Mouse (Mus musculus) cerebellum, adult 2 months (tissue): ENCODE data around the gene Fam198b. TPM values are rescaled to one million over a fixed set of nuclear protein-coding genes. Genes with fewer than 3 reads are reported as not detected.
A peak's percentile ranks its signal among the peaks of the same experiment; 100 is the strongest.

Source experiments
- DNase-seq, 2 experiments: peaks; one replicate each; pipeline ENCODE4 v3.0.0; 2021
- H3K27ac ChIP-seq: fragments of 200-500 bp; 2 replicates; pipeline ENCODE4 v1.5.1; 2012; ENCODE audit warnings: low read length, control low read depth, inconsistent platforms; ENCODE audit not compliant: insufficient read depth
- H3K27me3 ChIP-seq: fragments of 200-500 bp; 2 replicates; pipeline ENCODE4 v1.6.1; 2012; ENCODE audit warnings: inconsistent platforms, mild to moderate bottlenecking, low read length, moderate library complexity; ENCODE audit not compliant: control insufficient read depth, insufficient read depth
- H3K4me1 ChIP-seq: fragments of 200-500 bp; 2 replicates; pipeline ENCODE4 v1.6.1; 2011; ENCODE audit warnings: low read length; ENCODE audit not compliant: control insufficient read depth, insufficient read depth
- H3K4me3 ChIP-seq: fragments of 200-500 bp; replicated peaks from 2 replicates; pipeline ENCODE3; 2011; ENCODE audit warnings: mild to moderate bottlenecking, low read depth, low read length, control low read depth; ENCODE audit not compliant: insufficient read depth
- CTCF ChIP-seq: fragments of 200-500 bp; IDR thresholded peaks from 2 replicates; pipeline ENCODE4 v1.5.1; 2011; ENCODE audit warnings: low read depth, mild to moderate bottlenecking, control low read depth, low read length, moderate library complexity, borderline replicate concordance; ENCODE audit not compliant: insufficient read depth
- POLR2A ChIP-seq: fragments of 200-500 bp; IDR thresholded peaks from 2 replicates; pipeline ENCODE4 v1.6.1; 2011; ENCODE audit warnings: low read length, control low read depth, borderline replicate concordance; ENCODE audit not compliant: insufficient read depth
- WGBS: fragments of 180-500 bp; shearing (Covaris S2); methylation state at CpG from one replicate; pipeline ENCODE4 v1.1.7; 2018; 5-methylcytosine and 5-hydroxymethylcytosine counted together
- polyA plus RNA-seq: library from polyadenylated mRNA; depleted of rRNA; stranded (reverse); fragments of >200 nt; gene quantifications from 2 replicates; pipeline ENCODE4 v1.2.3, GENCODE M21; 2012

Fam198b gene
- polyA plus RNA-seq, 1 experiment, result 1.5 TPM

DNA sequence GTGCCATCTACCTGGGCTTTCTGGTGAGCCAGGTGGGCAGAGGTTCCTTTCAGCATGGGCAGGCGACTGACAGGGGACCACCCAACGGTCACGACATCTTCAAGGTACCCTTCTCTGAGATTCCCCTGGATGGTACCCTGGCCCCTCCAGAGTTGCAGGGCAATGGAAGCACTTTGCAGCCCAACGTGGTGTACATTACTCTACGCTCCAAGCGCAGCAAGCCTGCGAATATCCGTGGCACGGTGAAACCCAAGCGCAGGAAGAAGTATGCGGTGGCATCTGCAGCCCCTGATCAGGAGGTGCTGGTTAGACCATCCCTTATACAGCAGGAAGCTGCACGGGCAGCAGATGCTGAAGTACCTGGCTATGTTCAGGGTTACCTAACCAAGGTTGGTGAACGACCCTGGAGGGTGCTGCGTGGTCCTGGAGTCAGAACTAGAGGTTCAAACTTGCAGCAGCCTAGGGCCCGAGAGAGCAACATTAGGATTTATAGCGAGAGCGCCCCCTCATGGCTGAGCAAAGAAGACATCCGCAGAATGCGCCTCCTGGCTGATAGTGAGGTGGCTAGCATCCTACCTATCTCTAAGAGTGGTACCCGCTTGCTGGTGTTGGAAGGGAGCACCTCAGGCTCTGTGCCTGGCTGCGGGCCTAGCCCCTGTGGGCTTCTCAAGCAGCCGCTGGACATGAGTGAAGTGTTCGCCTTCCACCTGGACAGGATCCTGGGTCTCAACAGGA lies 2.2 kb downstream of the Fam198b start:
- no peak overlapping the region for H3K4me3 ChIP-seq

DNA sequence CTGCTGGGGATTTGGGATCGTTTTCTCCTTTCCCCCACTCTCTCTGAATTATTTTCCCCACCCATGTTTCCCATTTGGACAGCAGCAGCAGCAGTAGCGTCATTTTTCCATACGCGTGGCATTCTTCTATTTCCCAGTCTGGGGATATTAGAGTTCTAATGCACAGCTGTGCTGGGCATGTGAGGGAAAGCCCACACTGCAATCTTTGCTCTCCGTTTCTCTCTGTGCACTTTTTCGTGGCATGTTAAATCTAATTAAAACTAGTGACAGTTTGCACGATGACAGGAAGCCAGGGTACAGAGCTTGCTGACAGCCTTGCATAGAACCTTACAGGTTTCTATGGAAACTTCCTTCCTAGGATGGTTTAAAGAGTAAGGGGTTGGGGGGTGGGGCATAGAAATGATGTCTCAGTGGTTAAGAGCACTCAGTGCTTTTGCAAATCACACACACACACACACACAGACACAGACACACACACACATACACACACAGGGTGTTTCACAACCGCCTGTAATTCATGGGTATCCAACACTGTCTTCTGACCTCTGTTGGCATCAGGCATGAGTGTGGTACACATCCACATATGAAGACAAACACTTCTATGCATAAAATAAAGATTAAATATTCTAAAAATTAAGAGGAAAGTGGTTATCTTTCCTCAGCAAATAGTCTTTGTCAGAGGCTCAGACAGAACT lies 3.0 kb downstream of the Fam198b start:
- no peaks in the 10 kb centered on the region for H3K27me3 ChIP-seq
- no peak overlapping the region for H3K27ac ChIP-seq
- no peak overlapping the region for H3K4me3 ChIP-seq
- DNase-seq, result no peak
- WGBS, result 29% methylated on average over 8 of the region's 8 CpGs
- no peaks in the 10 kb centered on the region for H3K4me1 ChIP-seq
- TF ChIP-seq CTCF (no peak), POLR2A (no peak)

More for the DNA sequence above, 2.2 kb downstream of the Fam198b start:
- no peak overlapping the region for H3K27ac ChIP-seq
- no peaks in the 10 kb centered on the region for H3K27me3 ChIP-seq
- no peaks in the 10 kb centered on the region for H3K4me1 ChIP-seq
- no peak for DNase-seq
- 77% methylated on average over 23 of the region's 23 CpGs for WGBS
- TF ChIP-seq POLR2A, result no peak
- TF ChIP-seq CTCF, result no peak

DNA sequence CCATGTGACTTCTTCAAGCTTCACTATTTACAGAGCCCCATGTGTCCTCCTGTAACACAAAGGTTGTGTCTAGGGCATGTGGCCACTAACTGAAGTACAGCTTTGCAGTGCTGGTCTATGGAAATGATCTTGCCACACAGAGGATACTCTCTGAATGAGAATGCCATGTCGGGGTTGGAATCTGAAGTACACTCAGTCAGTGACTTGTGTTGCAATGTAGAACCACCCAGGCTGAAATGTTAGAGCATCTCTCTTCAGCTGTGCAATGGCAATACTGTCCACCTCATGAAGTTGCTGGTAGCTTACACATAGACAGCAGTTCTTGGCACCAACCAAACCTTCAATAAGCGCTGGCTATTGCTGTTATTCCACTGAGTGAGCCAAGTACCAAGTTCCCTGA lies 3.6 kb downstream of the Fam198b start:
- H3K27me3 ChIP-seq, result no peaks in the 10 kb centered on the region
- no peak for TF ChIP-seq CTCF
- no peak for TF ChIP-seq POLR2A
- no peaks in the 10 kb centered on the region for H3K4me1 ChIP-seq
- no peak overlapping the region for H3K4me3 ChIP-seq
- 66% methylated on average over 2 of the region's 2 CpGs for WGBS
- DNase-seq, result no peak
- H3K27ac ChIP-seq, result no peak overlapping the region

DNA sequence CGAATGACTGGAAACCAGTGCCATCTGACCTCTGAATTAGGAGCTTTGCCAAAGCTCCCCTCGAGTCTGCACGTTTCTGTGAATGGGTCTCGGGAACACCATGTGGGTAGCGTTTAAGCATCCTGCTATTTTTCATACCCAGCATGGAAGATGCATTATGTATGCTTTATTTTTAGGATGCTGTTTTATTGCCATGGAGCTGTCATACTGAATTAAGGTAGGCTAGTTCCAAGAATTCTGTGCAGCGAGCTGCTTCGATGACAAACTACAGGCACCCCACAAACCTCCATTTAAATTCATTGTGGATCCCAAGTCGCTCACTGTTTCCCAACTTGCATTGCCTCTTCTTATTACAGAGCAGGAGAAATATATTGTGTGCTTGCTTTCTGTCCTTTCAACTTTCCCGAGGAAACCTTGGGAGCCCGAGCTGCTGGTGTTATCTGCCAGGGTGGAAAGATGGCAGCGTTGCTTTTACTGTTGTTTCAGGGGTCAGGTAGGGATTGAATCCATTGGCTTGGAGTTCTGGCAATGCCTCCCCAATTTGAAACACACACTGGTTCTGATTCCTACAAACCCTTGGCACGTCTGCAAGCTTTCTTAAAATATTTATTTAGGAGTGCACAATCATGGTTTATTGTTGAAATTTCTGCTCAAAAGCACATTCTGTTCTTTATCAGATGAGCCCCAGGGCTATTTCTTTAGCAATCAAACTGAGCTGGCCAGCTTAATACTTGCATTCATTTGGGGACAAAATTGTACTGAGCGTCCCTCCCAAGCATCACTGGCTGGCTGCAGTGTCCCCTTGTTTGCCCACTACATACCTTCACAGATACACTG lies 13.4 kb downstream of the Fam198b start:
- Histone ChIP-seq H3K4me3 (no peak overlapping the region), H3K27me3 (no peaks in the 10 kb centered on the region), H3K4me1 (peaks cover 5% of the 10 kb centered on the region; the same call in 1 of the 2 replicates), H3K27ac (no peak overlapping the region)
- 15% methylated on average over 13 of the region's 13 CpGs for WGBS
- peak in 1 of 2 experiments; percentile 5 for DNase-seq
- TF ChIP-seq POLR2A (no peak), CTCF (no peak)

DNA sequence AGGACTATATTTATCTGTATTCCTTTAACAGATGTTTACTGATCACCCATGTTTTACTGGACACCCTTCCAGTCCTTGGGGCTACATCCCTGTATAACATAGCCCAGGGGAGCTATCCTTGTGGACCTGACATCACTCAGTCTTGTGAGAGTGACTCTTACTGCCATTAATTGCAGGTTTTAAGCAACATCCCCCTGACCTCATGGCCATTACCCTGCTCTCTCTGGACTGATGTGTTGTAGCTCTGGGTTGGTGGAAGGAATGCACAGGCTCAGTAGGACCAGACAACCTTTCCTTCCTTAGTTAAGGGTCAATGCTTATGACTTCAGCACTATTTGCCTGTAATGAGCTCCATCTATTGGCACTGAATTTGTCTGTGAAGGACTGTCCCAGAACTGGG lies 14.2 kb downstream of the Fam198b start:
- H3K27me3 ChIP-seq, result no peaks in the 10 kb centered on the region
- H3K4me3 ChIP-seq, result no peak overlapping the region
- peaks cover 5% of the 10 kb centered on the region; the same call in 1 of the 2 replicates for H3K4me1 ChIP-seq
- no peak for TF ChIP-seq CTCF
- no peak overlapping the region for H3K27ac ChIP-seq
- no peak for DNase-seq

DNA sequence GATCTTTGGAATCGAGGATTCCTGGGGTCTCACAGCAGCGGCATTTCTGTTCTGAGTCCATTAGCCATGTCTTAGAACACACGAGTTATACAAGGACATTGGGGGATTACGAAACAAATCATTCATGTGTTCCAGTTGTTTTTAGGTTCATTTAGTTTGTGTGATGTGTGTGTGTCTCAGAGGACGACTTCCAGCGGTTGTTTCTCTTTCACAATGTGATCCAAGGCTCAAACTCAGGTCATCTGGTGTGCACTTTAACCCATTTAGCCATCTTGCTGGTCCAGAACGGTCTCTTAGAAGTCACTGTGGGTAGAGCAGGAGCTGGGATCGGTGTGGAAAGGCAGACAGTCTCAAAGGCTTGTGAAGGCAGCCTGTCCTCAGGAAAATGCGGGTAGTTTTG lies 15.6 kb downstream of the Fam198b start:
- WGBS, result 91% methylated on average over 9 of the region's 9 CpGs
- peaks cover 5% of the 10 kb centered on the region; the same call in 1 of the 2 replicates for H3K4me1 ChIP-seq
- H3K27ac ChIP-seq, result no peak overlapping the region
- TF ChIP-seq POLR2A (no peak), CTCF (no peak)
- no peaks in the 10 kb centered on the region for H3K27me3 ChIP-seq
- H3K4me3 ChIP-seq, result no peak overlapping the region
- DNase-seq, result no peak

DNA sequence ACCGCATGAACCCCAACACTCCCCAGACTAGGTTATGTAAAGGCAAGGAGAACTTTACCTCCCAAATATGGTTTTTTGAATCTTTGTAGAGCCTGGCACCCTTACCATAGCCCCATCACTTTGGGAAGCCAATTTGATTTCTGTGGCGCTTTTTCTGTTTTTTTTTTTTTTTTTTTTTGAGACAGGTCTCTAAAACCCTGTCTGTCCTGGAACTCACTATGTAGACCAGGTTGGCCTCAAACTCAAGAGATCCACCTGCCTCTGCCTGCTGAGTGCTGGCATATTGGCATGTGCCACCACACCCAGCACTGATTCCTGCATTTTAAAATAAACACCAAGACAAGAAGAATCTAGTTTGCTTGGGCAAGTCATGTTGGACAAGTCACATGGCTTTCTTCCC lies 16.2 kb downstream of the Fam198b start:
- H3K27ac ChIP-seq, result no peak overlapping the region
- TF ChIP-seq CTCF (no peak), POLR2A (no peak)
- peaks cover 5% of the 10 kb centered on the region; the same call in 1 of the 2 replicates for H3K4me1 ChIP-seq
- no peak overlapping the region for H3K4me3 ChIP-seq
- 96% methylated on average over 2 of the region's 2 CpGs for WGBS
- no peaks in the 10 kb centered on the region for H3K27me3 ChIP-seq
- DNase-seq, result no peak

DNA sequence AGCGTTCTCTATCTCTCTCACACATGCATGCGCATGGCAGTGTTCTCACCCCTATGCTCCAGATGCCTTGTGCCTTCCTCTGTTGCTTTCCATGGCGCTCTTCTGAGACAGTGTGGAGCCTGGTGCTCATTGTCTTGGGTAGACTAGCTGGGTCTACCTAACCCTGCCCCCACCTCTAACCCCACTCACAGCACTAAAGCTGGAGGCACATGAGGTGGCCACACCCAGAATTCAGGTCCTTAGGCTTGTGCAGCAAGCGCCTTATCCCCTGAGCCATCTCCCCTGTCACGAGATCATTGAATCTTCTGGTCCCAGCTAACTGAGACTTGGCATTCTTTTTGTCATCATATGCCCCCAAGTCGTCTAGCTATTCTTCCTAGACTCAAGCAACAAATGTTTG lies 17.0 kb downstream of the Fam198b start:
- Histone ChIP-seq H3K4me1 (peaks cover 5% of the 10 kb centered on the region; the same call in 1 of the 2 replicates), H3K27me3 (no peaks in the 10 kb centered on the region), H3K27ac (no peak overlapping the region), H3K4me3 (no peak overlapping the region)
- no peak for DNase-seq
- WGBS, result 92% methylated on average over 6 of the region's 6 CpGs
- no peak for TF ChIP-seq CTCF
